Mouse (Mus musculus) ovary, postnatal 14 days (tissue): ENCODE data around the gene Apobec1.
"Not testable (repeated sequence)": the region's sequence is repeated elsewhere in the genome, so short reads cannot be mapped to it uniquely, and the experiment has no call there.

Source experiments
- DNase-seq: peaks from one replicate; pipeline ENCODE4 v3.0.0; 2022; ENCODE audit warnings: low spot score

Gene Apobec1

GRCm38 (mm10) chr6:122602242-122602991 lies at the start of gene Apobec1:
Gene Apobec1, minus strand, starts transcription at chr6:122602444.
- peak; percentile 56 for DNase-seq

DNA sequence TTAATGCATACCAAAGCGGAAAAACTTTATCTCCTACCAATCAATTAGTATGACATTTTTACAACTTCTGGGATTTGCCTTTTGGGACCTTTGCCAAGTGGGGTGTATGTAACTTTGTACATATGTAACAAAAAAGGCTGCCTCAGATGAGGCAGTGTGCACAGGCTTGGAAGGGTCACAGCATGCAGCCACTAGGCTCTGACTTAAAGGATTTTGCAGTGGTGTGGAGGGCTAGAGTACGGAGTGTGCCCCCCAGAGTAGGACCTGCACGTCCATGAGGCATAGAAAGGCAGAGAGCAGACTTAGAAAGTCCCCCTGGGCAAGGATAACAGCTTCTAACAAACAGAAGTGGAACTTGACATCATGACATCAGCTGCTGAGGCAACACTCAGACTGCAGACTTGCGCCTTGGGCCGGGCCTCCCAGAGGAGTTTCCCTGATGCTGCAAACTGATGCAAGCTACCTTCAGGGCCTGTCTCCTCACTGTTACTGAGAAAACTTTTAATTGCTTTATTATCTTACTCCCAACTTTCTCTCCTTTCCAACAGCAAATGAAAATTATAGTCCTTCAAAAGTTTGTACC lies 48.2 kb upstream of the Apobec1 start:
- DNase-seq = no peak

DNA sequence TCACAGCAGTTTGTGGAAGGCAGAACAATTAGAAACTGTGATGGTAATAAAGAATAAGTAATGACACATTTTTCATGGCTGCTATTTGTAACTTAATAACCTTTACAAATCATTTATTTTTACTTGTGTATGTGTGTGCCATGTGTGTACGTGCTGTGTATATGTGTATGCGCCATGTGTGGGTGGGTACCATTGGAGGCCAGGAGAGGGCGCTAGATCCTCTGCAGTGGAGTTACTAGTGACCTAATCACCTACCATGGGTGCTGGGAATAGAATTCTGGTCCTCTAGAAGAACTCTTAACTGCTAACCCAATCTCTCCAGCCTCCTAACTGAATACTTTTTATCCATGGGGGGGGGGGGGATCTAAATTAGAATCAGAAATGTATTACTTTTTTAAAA lies 47.7 kb upstream of the Apobec1 start:
- no peak for DNase-seq

GRCm38 (mm10) chr6:122644196-122644595 lies 42.0 kb upstream of the Apobec1 start:
- DNase-seq = not testable (repeated sequence)

GRCm38 (mm10) chr6:122637566-122637965 lies 35.3 kb upstream of the Apobec1 start:
- DNase-seq = not testable (repeated sequence)

DNA sequence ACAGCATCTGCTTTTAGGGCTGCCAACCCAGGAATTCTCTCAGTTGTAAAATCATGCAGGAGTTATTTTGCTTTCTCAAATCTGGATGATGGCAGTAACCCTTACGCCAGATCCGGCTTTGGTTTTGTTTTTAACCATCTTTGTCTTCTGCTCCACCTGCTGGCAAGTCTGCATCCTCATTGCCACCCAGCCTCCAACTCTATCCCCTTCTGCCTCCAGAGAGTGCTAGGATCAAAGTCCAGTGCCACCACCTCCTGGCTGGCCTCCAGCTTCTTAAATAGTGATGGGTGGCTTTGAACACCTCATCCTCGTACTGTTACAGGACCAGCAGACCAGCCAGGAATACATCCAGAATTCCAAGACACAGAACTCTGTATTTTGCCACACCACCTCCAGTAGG lies 34.4 kb upstream of the Apobec1 start:
- DNase-seq = no peak

DNA sequence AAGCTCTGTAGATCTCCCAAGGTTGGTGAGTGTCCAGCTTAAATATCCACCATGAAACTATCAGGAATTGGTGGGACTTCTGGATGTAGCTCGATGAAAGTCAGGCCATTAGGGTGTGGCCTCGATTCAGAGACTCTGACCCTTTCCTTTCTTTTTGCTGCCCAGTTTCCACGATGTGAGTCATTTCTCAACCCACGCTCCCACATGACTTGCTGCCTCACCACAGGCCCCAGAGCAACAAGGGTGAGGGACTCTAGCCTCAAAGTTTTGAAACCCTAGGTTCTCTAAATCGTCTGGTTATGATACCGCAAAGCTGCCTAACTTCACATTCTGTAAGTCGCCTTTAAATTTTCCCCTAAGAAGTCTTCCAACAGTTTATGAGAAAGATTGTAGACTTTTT lies 33.1 kb upstream of the Apobec1 start:
- no peak for DNase-seq

- no peak for DNase-seq
These were observed 31.2 kb upstream of the Apobec1 start for GRCm38 (mm10) chr6:122633411-122633810.

GRCm38 (mm10) chr6:122627469-122628108 lies 25.3 kb upstream of the Apobec1 start:
- DNase-seq = no peak

GRCm38 (mm10) chr6:122626110-122626509 lies 23.9 kb upstream of the Apobec1 start, which contains the start of gene Dppa3:
Gene Dppa3, plus strand, starts transcription at chr6:122626410.
- no peak for DNase-seq

- DNase-seq = no peak
These were observed 22.9 kb upstream of the Apobec1 start for GRCm38 (mm10) chr6:122625156-122625555.

DNA sequence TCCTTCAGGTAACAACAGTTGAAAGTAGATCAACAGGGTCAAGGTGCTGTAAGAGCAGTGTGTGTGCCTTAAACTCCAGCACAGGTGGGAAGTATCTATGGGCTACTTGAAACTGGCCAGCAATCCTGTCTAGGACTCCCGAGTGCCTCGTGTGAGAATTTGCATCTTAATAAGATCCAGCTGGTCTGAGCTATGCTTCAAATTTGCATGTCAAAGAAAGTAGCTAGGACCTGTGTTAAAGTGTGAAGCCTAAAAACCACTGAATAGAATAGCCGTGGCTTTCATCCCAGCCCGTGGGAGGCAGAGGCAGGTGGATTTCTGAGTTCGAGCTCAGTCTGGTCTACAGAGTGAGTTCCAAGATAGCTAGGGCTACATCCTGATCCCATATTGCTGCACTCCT lies 22.2 kb upstream of the Apobec1 start:
- DNase-seq = no peak

DNA sequence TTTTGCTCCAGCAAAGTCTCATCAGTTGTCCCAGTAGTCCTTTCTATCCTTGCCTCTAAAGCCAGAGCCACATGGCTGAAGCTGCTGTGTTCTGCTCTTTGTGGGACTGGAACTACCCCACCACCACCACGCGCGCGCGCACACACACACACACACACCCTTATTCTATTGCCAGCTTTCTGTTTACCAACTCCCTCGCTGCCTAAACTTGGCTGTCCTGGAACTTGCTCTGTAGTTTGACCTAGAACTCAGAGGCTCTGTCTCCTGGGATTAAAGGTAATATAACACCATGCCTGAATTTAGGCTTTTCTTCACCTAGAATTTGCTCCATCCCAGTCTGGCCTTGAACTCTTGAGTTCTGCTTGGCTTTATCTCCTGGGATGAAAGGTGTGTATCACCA lies 18.8 kb upstream of the Apobec1 start:
- no peak for DNase-seq

- no peak for DNase-seq
These were observed 13.8 kb upstream of the Apobec1 start for GRCm38 (mm10) chr6:122616022-122616421.

- DNase-seq = no peak
These were observed 11.8 kb upstream of the Apobec1 start for GRCm38 (mm10) chr6:122614047-122614446.

DNA sequence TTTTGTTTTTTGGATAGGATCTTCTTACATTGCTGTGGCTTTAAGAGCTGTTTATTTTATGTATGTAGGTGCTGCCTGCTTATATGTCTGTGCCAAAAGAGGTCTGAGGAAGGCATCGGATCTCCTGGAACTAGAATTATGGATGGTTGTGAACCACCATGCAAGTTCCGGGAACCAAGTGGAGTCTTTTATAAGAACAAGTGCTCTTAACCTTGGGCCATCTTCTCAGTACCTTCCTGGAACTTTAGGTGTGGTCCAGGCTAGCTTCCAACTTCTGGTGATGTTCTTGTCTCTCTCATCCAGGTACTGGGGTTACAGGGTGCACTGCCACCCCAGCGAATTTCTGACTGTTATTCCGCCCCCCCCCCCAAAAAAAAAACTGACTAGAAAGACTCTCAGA lies 10.2 kb upstream of the Apobec1 start:
- DNase-seq = no peak

DNA sequence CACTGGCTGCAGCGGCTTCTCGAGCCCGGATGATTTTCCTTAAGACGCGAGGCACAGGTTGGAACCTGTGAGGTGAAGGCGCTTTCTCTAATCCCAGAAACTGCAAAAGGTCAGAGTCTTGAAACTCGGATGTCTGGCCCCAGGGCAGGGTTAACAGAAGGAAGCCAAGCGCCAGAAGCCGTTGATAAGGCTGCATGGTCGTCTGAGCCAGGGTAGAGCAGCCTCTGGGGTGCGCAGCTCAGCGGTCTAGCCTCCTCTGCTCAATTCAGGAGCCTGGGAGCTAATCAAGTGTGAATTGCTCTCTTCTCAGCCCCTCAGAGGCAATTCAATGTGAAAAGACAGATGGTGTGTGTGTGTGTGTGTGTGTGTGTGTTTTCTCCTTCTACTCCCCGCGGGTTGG lies 7.5 kb upstream of the Apobec1 start, which contains the start of gene Gdf3:
TSS of gene Gdf3 (minus strand) at position 317 of the 400 bp plus-strand sequence.
- DNase-seq = no peak

DNA sequence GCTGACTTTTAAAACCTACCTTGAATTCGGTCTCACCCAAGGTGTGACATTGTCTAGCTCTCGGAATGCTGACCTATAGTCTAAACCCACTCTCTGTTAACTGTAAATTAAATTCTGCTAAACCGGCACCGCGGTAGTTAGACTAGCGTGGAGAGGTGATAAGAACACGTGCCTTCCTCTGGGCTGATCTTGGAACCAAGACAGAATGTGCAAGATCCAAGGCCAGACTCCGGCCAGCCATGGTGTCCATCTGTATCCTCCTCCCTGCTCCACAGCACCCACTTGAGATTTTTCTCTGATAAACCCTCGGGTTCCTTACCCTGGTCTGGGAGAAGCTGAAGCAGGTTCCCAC lies 7.1 kb upstream of the Apobec1 start:
- no peak for DNase-seq

- no peak for DNase-seq
These were observed 6.5 kb upstream of the Apobec1 start for GRCm38 (mm10) chr6:122608434-122609376.

GRCm38 (mm10) chr6:122607700-122608099 lies 5.5 kb upstream of the Apobec1 start:
- DNase-seq = no peak

DNA sequence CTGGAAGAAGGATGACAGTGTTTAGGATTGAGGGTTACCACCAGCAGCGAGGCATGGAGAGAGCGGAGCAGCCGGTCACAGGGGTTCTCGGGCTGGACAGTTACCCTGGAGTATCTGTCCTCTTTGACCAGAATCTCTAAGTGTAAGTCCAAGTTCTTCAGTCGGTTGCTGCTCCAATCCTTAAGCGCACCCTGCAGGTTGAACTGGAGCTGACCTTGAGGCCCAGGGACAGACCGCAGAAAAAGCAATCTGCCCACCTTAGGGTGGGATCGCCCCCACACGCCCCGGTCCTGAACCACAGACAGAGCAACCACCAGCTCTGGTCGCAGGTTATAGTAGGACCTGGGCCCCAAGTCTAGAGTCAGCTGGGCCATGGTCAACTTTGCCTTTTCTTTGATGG lies 4.4 kb upstream of the Apobec1 start:
- DNase-seq = no peak

DNA sequence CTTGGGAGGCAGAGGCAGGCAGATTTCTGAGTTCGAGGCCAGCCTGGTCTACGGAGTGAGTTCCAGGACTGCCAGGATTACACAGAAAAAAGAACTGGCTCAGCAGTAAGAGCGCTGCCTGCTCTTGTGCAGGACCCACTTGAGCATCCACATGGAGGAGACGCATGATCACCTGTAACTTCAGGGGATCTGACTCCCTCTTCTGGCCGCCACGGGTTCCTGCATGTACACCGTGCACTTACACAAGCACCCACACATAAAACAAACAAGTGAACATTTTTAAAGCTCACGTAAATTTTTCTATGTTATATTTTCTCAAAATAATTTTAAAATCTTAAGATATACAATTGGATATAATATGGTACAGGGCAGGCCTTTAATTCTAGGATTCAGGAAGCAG lies 3.2 kb upstream of the Apobec1 start:
- no peak for DNase-seq
